Comparison of ENCODE assay signal across 9 mouse cellular contexts in the genomic region with DNA sequence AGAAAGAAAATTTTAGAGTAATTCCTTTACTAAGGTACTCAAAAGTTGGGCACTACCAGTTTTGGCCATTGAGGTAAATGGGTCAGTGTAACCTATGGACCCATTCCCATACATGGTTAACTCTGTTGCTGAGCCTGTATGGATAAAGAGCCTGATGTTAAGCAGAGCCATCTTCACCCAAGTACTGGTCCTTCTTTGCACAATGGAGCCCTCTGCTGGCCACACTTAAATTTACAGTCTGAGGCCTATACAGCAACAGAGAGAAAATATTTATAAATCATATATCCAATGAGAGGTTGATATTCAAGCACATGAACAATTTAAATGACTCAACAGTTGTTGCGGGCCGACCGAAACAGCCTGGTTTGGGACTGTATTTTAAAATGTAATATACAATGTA. TPM values are rescaled to one million over a fixed set of nuclear protein-coding genes. Genes with fewer than 3 reads are reported as not detected.
DNase-seq lines count a peak whose midpoint lies in the region; ATAC-seq and TF ChIP-seq lines count a peak whose summit lies in the region.
"Had no signal": no experiment of that assay in that cellular context is flagged by ENCODE, and none has a peak within 500 bp of the region (broad histone marks: within the 10 kb centered on the region; RNA-seq: fewer than 3 reads in every experiment).

No protein-coding gene starts in this region.

- DNase-seq in gastrocnemius, adult 18-20 months (ENCODE audit: low spot score) = peak; percentile 9
- no peak for DNase-seq in gastrocnemius, adult 8-10 months (ENCODE audit: low spot score in 2 of 2)
- DNase-seq in lung, postnatal 0 days (ENCODE audit: low spot score) = peak; percentile 15
- DNase-seq in lung, adult 18-20 months = no peak
- peak; percentile 66 for DNase-seq in ZHBTc4 (ENCODE audit: low read depth, low spot score)
- DNase-seq in gastrocnemius, postnatal 14 days = peak; percentile 13
- peak; percentile 11 for DNase-seq in retina, postnatal 7 days (ENCODE audit: low read depth, low spot score)

- intact Hi-C loops in gastrocnemius, postnatal 14 days (cut with DNase I; ENCODE audit: low total_unique reads) = loop anchor here (5.0 kb wide), 1 partner anchor 222 kb away; no protein-coding TSS in a partner anchor

- ATAC-seq in lung, postnatal 0 days = no peak
- ATAC-seq in midbrain, embryonic 16.5 days = no peak

- peak; percentile 56 for TF ChIP-seq CTCF in lung, postnatal 0 days (IDR thresholded peaks at IDR 0.05)

- WGBS in lung, postnatal 0 days = 96% methylated on average over 3 of the region's 3 CpGs
- 94% methylated on average over 3 of the region's 3 CpGs for WGBS in midbrain, embryonic 16.5 days

- no peak overlapping the region for H3K4me3 ChIP-seq in lung, postnatal 0 days (ENCODE audit: low read depth, low read length)
- H3K4me3 ChIP-seq in midbrain, embryonic 16.5 days (ENCODE audit: low read depth, low read length) = no peak overlapping the region

- no peak for TF ChIP-seq EP300 in lung, postnatal 0 days (IDR thresholded peaks at IDR 0.05)

- no peaks in the 10 kb centered on the region for H3K27me3 ChIP-seq in lung, postnatal 0 days (replicated peaks; ENCODE audit: insufficient read depth, low read length)
- H3K27me3 ChIP-seq in midbrain, embryonic 16.5 days (ENCODE audit: control insufficient read depth, insufficient read depth, low read depth, low read length) = no peaks in the 10 kb centered on the region

- no peak overlapping the region for H3K4me2 ChIP-seq in lung, postnatal 0 days (replicated peaks; ENCODE audit: low read depth, low read length)
- no peak overlapping the region for H3K4me2 ChIP-seq in midbrain, embryonic 16.5 days (ENCODE audit: low read length)

- no peaks in the 10 kb centered on the region for H3K9me3 ChIP-seq in lung, postnatal 0 days (ENCODE audit: low read length)
- no peaks in the 10 kb centered on the region for H3K9me3 ChIP-seq in midbrain, embryonic 16.5 days (replicated peaks; ENCODE audit: control insufficient read depth, low read length, poor library complexity, severe bottlenecking)

- no peaks in the 10 kb centered on the region for H3K4me1 ChIP-seq in lung, postnatal 0 days (ENCODE audit: insufficient read depth, low read depth, low read length)
- H3K4me1 ChIP-seq in midbrain, embryonic 16.5 days (ENCODE audit: control insufficient read depth, insufficient read depth, low read length) = no peaks in the 10 kb centered on the region

- no peaks in the 10 kb centered on the region for H3K36me3 ChIP-seq in lung, postnatal 0 days (ENCODE audit: insufficient read depth, low read length)
- no peaks in the 10 kb centered on the region for H3K36me3 ChIP-seq in midbrain, embryonic 16.5 days (ENCODE audit: control insufficient read depth, insufficient read depth, low read length)

- no peak overlapping the region for H3K27ac ChIP-seq in lung, postnatal 0 days (ENCODE audit: low read length)
- H3K27ac ChIP-seq in midbrain, embryonic 16.5 days (ENCODE audit: low read length) = no peak overlapping the region

- no peak overlapping the region for H3K9ac ChIP-seq in lung, postnatal 0 days (replicated peaks; ENCODE audit: low read depth)
- no peak overlapping the region for H3K9ac ChIP-seq in midbrain, embryonic 16.5 days (ENCODE audit: low read depth, low read length)

RNA-seq across cellular contexts. Expression of a gene that starts 16.4 kb away (rescaled TPM):
- not detected for total RNA-seq in gastrocnemius, adult 18-20 months (2021)
- total RNA-seq in gastrocnemius, adult 8-10 months (2022) = not detected
- polyA plus RNA-seq in lung, postnatal 0 days (2015; fragmentation: Nextera tagmentation; extraction: Ambion mirVana) = not detected in 2 replicates
- total RNA-seq in gastrocnemius, postnatal 14 days (2021) = not detected
- polyA plus RNA-seq in midbrain, embryonic 16.5 days (2015; fragmentation: Nextera tagmentation; extraction: Ambion mirVana) = not detected in 2 replicates
- total RNA-seq: heart, postnatal 14 days had no signal

RNA-seq across cellular contexts. Expression of a gene that starts 32.4 kb away (rescaled TPM):
- not detected for total RNA-seq in gastrocnemius, adult 18-20 months (2021)
- not detected for total RNA-seq in gastrocnemius, adult 8-10 months (2022)
- not detected in 2 replicates for polyA plus RNA-seq in lung, postnatal 0 days (2015; fragmentation: Nextera tagmentation; extraction: Ambion mirVana)
- not detected for total RNA-seq in gastrocnemius, postnatal 14 days (2021)
- not detected in 2 replicates for polyA plus RNA-seq in midbrain, embryonic 16.5 days (2015; fragmentation: Nextera tagmentation; extraction: Ambion mirVana)
- total RNA-seq: heart, postnatal 14 days had no signal

RNA-seq across cellular contexts. Expression of a gene that starts 39.9 kb away (rescaled TPM):
- total RNA-seq in gastrocnemius, adult 18-20 months (2021) = under 1 TPM in 1 of 2 experiments, not detected in 1; 0.73 TPM
- under 1 TPM in 1 of 4 experiments, not detected in 3; 0.67 TPM for total RNA-seq in gastrocnemius, adult 8-10 months (2022)
- 79.5 and 106 TPM in 2 replicates for polyA plus RNA-seq in lung, postnatal 0 days (2015; fragmentation: Nextera tagmentation; extraction: Ambion mirVana)
- total RNA-seq in gastrocnemius, postnatal 14 days (2021) = under 1 TPM; 0.64 to 0.66 TPM
- not detected in 2 replicates for polyA plus RNA-seq in midbrain, embryonic 16.5 days (2015; fragmentation: Nextera tagmentation; extraction: Ambion mirVana)

RNA-seq across cellular contexts. Expression of a gene that starts 54.0 kb away (rescaled TPM):
- not detected for total RNA-seq in gastrocnemius, adult 18-20 months (2021)
- not detected for total RNA-seq in gastrocnemius, adult 8-10 months (2022)
- polyA plus RNA-seq in lung, postnatal 0 days (2015; fragmentation: Nextera tagmentation; extraction: Ambion mirVana) = 29.7 and 42.6 TPM in 2 replicates
- under 1 TPM in 1 of 2 experiments, not detected in 1; 0.07 TPM for total RNA-seq in gastrocnemius, postnatal 14 days (2021)
- polyA plus RNA-seq in midbrain, embryonic 16.5 days (2015; fragmentation: Nextera tagmentation; extraction: Ambion mirVana) = 0.04 TPM in 1 of 2 replicates, not detected in the other
- total RNA-seq: heart, postnatal 14 days had no signal

RNA-seq across cellular contexts. Expression of a gene that starts 56.0 kb away (rescaled TPM):
- total RNA-seq in gastrocnemius, adult 18-20 months (2021) = under 1 TPM; 0.59 to 0.78 TPM
- under 1 TPM; 0.27 to 0.99 (median 0.44) TPM for total RNA-seq in gastrocnemius, adult 8-10 months (2022)
- polyA plus RNA-seq in lung, postnatal 0 days (2015; fragmentation: Nextera tagmentation; extraction: Ambion mirVana) = 71.4 and 81.2 TPM in 2 replicates
- 1 to 10 TPM; 3.7 to 5.4 TPM for total RNA-seq in gastrocnemius, postnatal 14 days (2021)
- 0.93 and 1.1 TPM in 2 replicates for polyA plus RNA-seq in midbrain, embryonic 16.5 days (2015; fragmentation: Nextera tagmentation; extraction: Ambion mirVana)

Comparison
In these comparisons a context has a peak if more than half of its experiments do, and no peak if none do; other contexts are left out.
1. DNase-seq: peak in gastrocnemius, adult 18-20 months (single experiment), lung, postnatal 0 days (single experiment), ZHBTc4 (single experiment), gastrocnemius, postnatal 14 days (single experiment) and retina, postnatal 7 days (single experiment); none in gastrocnemius, adult 8-10 months (0 of 2) and lung, adult 18-20 months (0 of 2).